8 mouse cellular contexts compared by ENCODE assay signal in the genomic region with DNA sequence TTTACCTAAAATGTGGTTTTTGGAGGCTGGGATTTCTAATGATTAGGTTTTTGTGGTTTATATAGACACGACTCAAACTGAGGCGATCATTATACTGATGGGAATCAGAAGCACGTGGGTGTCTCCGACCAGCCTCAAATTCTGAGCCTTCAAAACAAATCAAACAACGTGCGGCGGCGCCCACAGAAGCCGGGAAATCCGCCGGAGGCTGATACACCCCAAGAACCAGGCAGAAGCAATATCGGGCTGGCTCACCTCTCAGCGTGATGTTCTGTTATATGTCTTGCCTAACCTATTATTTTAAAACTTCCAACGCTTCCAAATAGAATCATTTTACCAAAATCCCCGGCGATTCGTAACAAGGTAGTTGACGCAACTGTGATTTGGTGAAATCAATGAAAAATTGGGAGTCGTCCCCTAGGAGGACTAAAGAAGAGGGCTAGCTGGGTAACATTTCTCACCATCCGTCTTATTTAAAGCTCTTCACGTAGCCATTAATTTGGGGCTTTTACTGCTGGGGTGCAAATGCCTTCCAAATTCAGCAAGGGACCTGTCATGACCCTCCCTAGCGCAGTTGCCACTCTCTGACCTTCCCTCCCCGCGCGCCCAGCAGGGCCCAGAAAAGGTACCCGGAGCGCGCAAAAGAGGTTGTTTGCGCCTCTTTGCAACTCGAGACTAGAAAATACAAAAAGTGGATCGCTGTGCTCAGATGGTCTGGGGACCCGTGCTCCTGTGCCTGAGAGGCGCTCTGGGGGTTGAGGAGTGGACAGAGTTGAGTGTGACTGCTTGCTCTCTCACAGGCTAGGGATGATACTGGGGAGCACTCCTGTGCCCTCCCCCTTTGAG. TPM values are rescaled to one million over a fixed set of nuclear protein-coding genes. Genes with fewer than 3 reads are reported as not detected.
DNase-seq lines count a peak whose midpoint lies in the region; ATAC-seq and TF ChIP-seq lines count a peak whose summit lies in the region.

No protein-coding gene starts in this region.

- H3K4me2 ChIP-seq in heart, embryonic 16.5 days (ENCODE audit: low read depth, low read length), result peak overlapping the region; percentile 53
- peak overlapping the region; percentile 42 for H3K4me2 ChIP-seq in liver, embryonic 12.5 days
- peak overlapping the region; percentile 94 for H3K4me2 ChIP-seq in stomach, embryonic 16.5 days (ENCODE audit: low read depth, low read length)

- H3K27me3 ChIP-seq in heart, adult 2 months (ENCODE audit: control insufficient read depth, insufficient read depth, low read length), result peaks cover 32% of the 10 kb centered on the region
- H3K27me3 ChIP-seq in heart, embryonic 16.5 days (ENCODE audit: control insufficient read depth, insufficient read depth, low read length), result peaks cover 45% of the 10 kb centered on the region
- peaks cover 82% of the 10 kb centered on the region for H3K27me3 ChIP-seq in liver, embryonic 12.5 days (replicated peaks)
- H3K27me3 ChIP-seq in stomach, embryonic 16.5 days (ENCODE audit: control insufficient read depth, insufficient read depth, low read length), result peaks cover 40% of the 10 kb centered on the region

- 9% methylated on average over 33 of the region's 33 CpGs for WGBS in heart, adult 2 months
- WGBS in heart, embryonic 16.5 days, result under 1% methylated on average over 33 of the region's 33 CpGs
- WGBS in liver, embryonic 12.5 days (ENCODE audit: insufficient replicate concordance), result 2% methylated on average over 33 of the region's 33 CpGs
- 2% methylated on average over 33 of the region's 33 CpGs for WGBS in stomach, embryonic 16.5 days

- H3K9ac ChIP-seq in heart, adult 2 months (ENCODE audit: low read depth, low read length), result no peak overlapping the region
- H3K9ac ChIP-seq in heart, embryonic 16.5 days (ENCODE audit: low read length), result no peak overlapping the region
- H3K9ac ChIP-seq in liver, embryonic 12.5 days, result no peak overlapping the region
- H3K9ac ChIP-seq in stomach, embryonic 16.5 days (ENCODE audit: low read length), result peak overlapping the region; percentile 19; the same call in 1 of the 2 replicates

- intact Hi-C loops in heart, adult 2 months (cut with DNase I), result loop anchor here (5.0 to 10.0 kb wide), 4 partner anchors 143 to 515 kb away; no protein-coding TSS in a partner anchor

- DNase-seq in heart, adult 2 months, result peak; percentile 9 to 40
- DNase-seq in heart, adult 9 months (ENCODE audit: low spot score in 2 of 2), result no peak
- DNase-seq in B cell, adult 2 months, result peak; percentile 17 to 29
- peak; percentile 39 for DNase-seq in brain, embryonic 14.5 days (ENCODE audit: low read depth)
- DNase-seq in cerebellum, adult 11 months, result no peak

- H3K4me3 ChIP-seq in heart, adult 2 months, result no peak overlapping the region
- H3K4me3 ChIP-seq in heart, embryonic 16.5 days (ENCODE audit: low read length), result peak overlapping the region; percentile 37
- H3K4me3 ChIP-seq in liver, embryonic 12.5 days, result 0 out of 2 replicates have a peak overlapping the region, but pooled peaks have one; percentile 7
- peak overlapping the region; percentile 19 for H3K4me3 ChIP-seq in stomach, embryonic 16.5 days (replicated peaks; ENCODE audit: low read length)

- H3K9me3 ChIP-seq in heart, embryonic 16.5 days (replicated peaks; ENCODE audit: control insufficient read depth, low read length), result no peaks in the 10 kb centered on the region
- H3K9me3 ChIP-seq in liver, embryonic 12.5 days (replicated peaks), result no peaks in the 10 kb centered on the region
- H3K9me3 ChIP-seq in stomach, embryonic 16.5 days (replicated peaks; ENCODE audit: control insufficient read depth, low read length), result no peaks in the 10 kb centered on the region

- no peak overlapping the region for H3K27ac ChIP-seq in heart, adult 2 months
- H3K27ac ChIP-seq in heart, embryonic 16.5 days (ENCODE audit: low read length), result no peak overlapping the region
- H3K27ac ChIP-seq in liver, embryonic 12.5 days, result no peak overlapping the region
- no peak overlapping the region for H3K27ac ChIP-seq in stomach, embryonic 16.5 days (ENCODE audit: low read length)

- no peak for TF ChIP-seq POLR2A in heart, adult 2 months (IDR thresholded peaks at IDR 0.05; ENCODE audit: insufficient read depth, low read depth, low read length)
- TF ChIP-seq POLR2A in brain, embryonic 14.5 days (IDR thresholded peaks at IDR 0.05; ENCODE audit: borderline replicate concordance, extremely low read depth, insufficient read depth, insufficient read length, poor library complexity, severe bottlenecking), result no peak

- ATAC-seq in heart, embryonic 16.5 days (replicated peaks; ENCODE audit: extremely low read depth, insufficient read depth, low FRiP score), result no peak
- ATAC-seq in liver, embryonic 12.5 days, result no peak
- no peak for ATAC-seq in stomach, embryonic 16.5 days (ENCODE audit: insufficient read depth, low FRiP score)

- no peak for TF ChIP-seq EP300 in heart, adult 2 months (IDR thresholded peaks at IDR 0.05; ENCODE audit: insufficient read depth, low read depth, low read length)

- H3K79me2 ChIP-seq in heart, adult 2 months (replicated peaks; ENCODE audit: control insufficient read depth, insufficient read depth, low read length), result no peaks in the 10 kb centered on the region

- no peaks in the 10 kb centered on the region for H3K36me3 ChIP-seq in heart, adult 2 months (ENCODE audit: control insufficient read depth, insufficient read depth, low read length)
- H3K36me3 ChIP-seq in heart, embryonic 16.5 days (ENCODE audit: control insufficient read depth, insufficient read depth), result no peaks in the 10 kb centered on the region
- no peaks in the 10 kb centered on the region for H3K36me3 ChIP-seq in liver, embryonic 12.5 days
- H3K36me3 ChIP-seq in stomach, embryonic 16.5 days (ENCODE audit: control insufficient read depth, insufficient read depth, low read length), result no peaks in the 10 kb centered on the region

- H3K4me1 ChIP-seq in heart, adult 2 months (ENCODE audit: control insufficient read depth, insufficient read depth, low read length), result no peaks in the 10 kb centered on the region
- peaks cover 22% of the 10 kb centered on the region for H3K4me1 ChIP-seq in heart, embryonic 16.5 days (ENCODE audit: control insufficient read depth, insufficient read depth, low read length)
- peaks cover 34% of the 10 kb centered on the region for H3K4me1 ChIP-seq in liver, embryonic 12.5 days
- H3K4me1 ChIP-seq in stomach, embryonic 16.5 days (ENCODE audit: control insufficient read depth, insufficient read depth, low read length), result peaks cover 17% of the 10 kb centered on the region

- no peak for TF ChIP-seq CTCF in heart, adult 2 months (IDR thresholded peaks at IDR 0.05)
- no peak for TF ChIP-seq CTCF in brain, embryonic 14.5 days (IDR thresholded peaks at IDR 0.05; ENCODE audit: borderline replicate concordance, extremely low read depth, insufficient read depth, insufficient read length)

RNA-seq across cellular contexts. Expression of a gene that starts 39.5 kb away (rescaled TPM):
- 10 to 100 TPM; 13.2 to 16.0 TPM for total RNA-seq in heart, adult 2 months (2021)
- 4.7 and 5.1 TPM in 2 replicates for polyA plus RNA-seq in heart, adult 2 months (2012; rRNA removed)
- 6.4 and 8.9 TPM in 2 replicates for polyA plus RNA-seq in brain, embryonic 14.5 days (2012; rRNA removed)
- 21.1 and 24.3 TPM in 2 replicates for polyA plus RNA-seq in heart, embryonic 16.5 days (2015; fragmentation: Nextera tagmentation; extraction: Ambion mirVana)
- polyA plus RNA-seq in liver, embryonic 12.5 days (2016; fragmentation: Nextera tagmentation; extraction: Ambion mirVana), result 10.9 and 11.1 TPM in 2 replicates
- polyA plus RNA-seq in stomach, embryonic 16.5 days (2015; fragmentation: Nextera tagmentation; extraction: Ambion mirVana), result 17.4 and 19.3 TPM in 2 replicates

Comparison
In these comparisons a context has a peak if more than half of its experiments do, and no peak if none do; other contexts are left out.
1. DNase-seq: peak in heart, adult 2 months (2 of 2), B cell, adult 2 months (2 of 2) and brain, embryonic 14.5 days (single experiment); none in heart, adult 9 months (0 of 2) and cerebellum, adult 11 months (single experiment).
2. H3K4me2 ChIP-seq: peak in every context shown above with its lines; median percentile 94 in stomach, embryonic 16.5 days; 53 in heart, embryonic 16.5 days; 42 in liver, embryonic 12.5 days.